Mouse (Mus musculus) megakaryocyte-erythroid progenitor cell, adult 5-6 weeks (primary cell): ENCODE results near the gene Olfr165. TPM values are rescaled to one million over a fixed set of nuclear protein-coding genes. Genes with fewer than 3 reads are reported as not detected.
"Not testable (repeated sequence)": the region's sequence is repeated elsewhere in the genome, so short reads cannot be mapped to it uniquely, and the experiment has no call there.

Experiments
- ATAC-seq: replicated peaks from 2 replicates; pipeline ENCODE4 v1.8.0; 2016; ENCODE audit warnings: mild to moderate bottlenecking, inconsistent platforms; ENCODE audit not compliant: severe bottlenecking, poor library complexity, low FRiP score, low TSS enrichment
- total RNA-seq, 2 experiments: library from RNA; stranded (forward) in 1 of 2; stranded (reverse) in 1 of 2; fragments of 200-1000, 215-1000 nt in 1 of 2; fragments of >200 nt in 1 of 2; fragmentation: Nextera tagmentation in 1 of 2; gene quantifications; 2 replicates each; pipeline ENCODE4 v1.2.3; 2014 to 2017

Gene Olfr165
- total RNA-seq (2014; fragmentation: Nextera tagmentation) = not detected in 2 replicates
- total RNA-seq (2017) = not detected in 2 replicates

GRCm38 (mm10) chr16:19423034-19423433 is at the start of gene Olfr165:
Gene Olfr165, minus strand, starts transcription at chr16:19423134.
- no peak for ATAC-seq

GRCm38 (mm10) chr16:19464365-19464764 is 41.4 kb upstream of the Olfr165 start:
- no peak for ATAC-seq

- not testable (repeated sequence) for ATAC-seq
Measured at GRCm38 (mm10) chr16:19458741-19459140, 35.8 kb upstream of the Olfr165 start.

- no peak for ATAC-seq
Measured at GRCm38 (mm10) chr16:19387984-19388383, 35.0 kb downstream of the Olfr165 start.

Other genes starting within 250 kb of the Olfr165 start
- gene Olfr164, start 109.1 kb downstream of the Olfr165 start, total RNA-seq (2014; fragmentation: Nextera tagmentation) = not detected in 2 replicates
- gene Olfr164, start 109.1 kb downstream of the Olfr165 start, total RNA-seq (2017) = not detected in 2 replicates
- gene Olfr166, start 60.6 kb upstream of the Olfr165 start, total RNA-seq (2014; fragmentation: Nextera tagmentation) = not detected in 2 replicates
- gene Olfr166, start 60.6 kb upstream of the Olfr165 start, total RNA-seq (2017) = not detected in 2 replicates
- not detected in 2 replicates for gene Olfr167, start 99.1 kb upstream of the Olfr165 start, total RNA-seq (2014; fragmentation: Nextera tagmentation)
- gene Olfr167, start 99.1 kb upstream of the Olfr165 start, total RNA-seq (2017) = not detected in 2 replicates
- not detected in 2 replicates for gene Olfr168, start 112.4 kb upstream of the Olfr165 start, total RNA-seq (2014; fragmentation: Nextera tagmentation)
- gene Olfr168, start 112.4 kb upstream of the Olfr165 start, total RNA-seq (2017) = not detected in 2 replicates
- not detected in 2 replicates for gene Olfr169, start 148.7 kb upstream of the Olfr165 start, total RNA-seq (2014; fragmentation: Nextera tagmentation)
- not detected in 2 replicates for gene Olfr169, start 148.7 kb upstream of the Olfr165 start, total RNA-seq (2017)
- gene Olfr170, start 188.7 kb upstream of the Olfr165 start, total RNA-seq (2014; fragmentation: Nextera tagmentation) = not detected in 2 replicates
- not detected in 2 replicates for gene Olfr170, start 188.7 kb upstream of the Olfr165 start, total RNA-seq (2017)
- gene Olfr171, start 206.8 kb upstream of the Olfr165 start, total RNA-seq (2014; fragmentation: Nextera tagmentation) = not detected in 2 replicates
- gene Olfr171, start 206.8 kb upstream of the Olfr165 start, total RNA-seq (2017) = not detected in 2 replicates